Mouse (Mus musculus) gastrocnemius, postnatal 14 days (tissue): Measurements from ENCODE around the gene Mapre3. TPM values are rescaled to one million over a fixed set of nuclear protein-coding genes. Genes with fewer than 3 reads are reported as not detected.

Experiments
- DNase-seq: peaks from one replicate; pipeline ENCODE4 v3.0.0; 2021; ENCODE audit warnings: mixed read lengths
- intact Hi-C: fragments of 180-260 bp; cut with DNase I; formaldehyde crosslinking; loops from one replicate; pipeline ENCODE4 v1.15.1; 2025; ENCODE audit warnings: low total_unique reads
- total RNA-seq, 2 experiments: library from RNA; stranded (reverse); gene quantifications; 2 replicates each; pipeline ENCODE4 v1.2.3; 2021

The Mapre3 gene
- total RNA-seq, 2 experiments from 2014 or later: 59.6 to 61.7 TPM

DNA sequence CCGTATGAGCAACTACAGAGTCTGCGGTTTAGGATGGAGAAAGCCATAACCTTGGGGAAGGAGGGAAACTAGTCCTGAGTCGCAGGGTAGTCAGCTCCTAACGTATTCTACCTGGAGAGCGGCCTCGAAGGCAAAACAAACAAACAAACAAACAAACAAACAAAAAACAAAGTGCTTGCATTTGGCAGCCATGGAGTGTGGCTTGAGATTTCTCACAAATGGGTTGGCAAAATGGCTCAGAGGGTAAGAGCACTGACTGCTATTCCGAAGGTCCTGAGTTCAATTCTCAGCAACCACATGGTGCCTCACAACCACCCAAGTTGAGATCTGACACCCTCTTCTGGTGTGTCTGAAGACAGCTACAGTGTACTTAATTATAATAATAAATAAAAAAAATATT is 95.4 kb downstream of the Mapre3 start:
- intact Hi-C loops: loop anchor here (5.0 kb wide), 1 partner anchor 103 kb away; no protein-coding TSS in a partner anchor

DNA sequence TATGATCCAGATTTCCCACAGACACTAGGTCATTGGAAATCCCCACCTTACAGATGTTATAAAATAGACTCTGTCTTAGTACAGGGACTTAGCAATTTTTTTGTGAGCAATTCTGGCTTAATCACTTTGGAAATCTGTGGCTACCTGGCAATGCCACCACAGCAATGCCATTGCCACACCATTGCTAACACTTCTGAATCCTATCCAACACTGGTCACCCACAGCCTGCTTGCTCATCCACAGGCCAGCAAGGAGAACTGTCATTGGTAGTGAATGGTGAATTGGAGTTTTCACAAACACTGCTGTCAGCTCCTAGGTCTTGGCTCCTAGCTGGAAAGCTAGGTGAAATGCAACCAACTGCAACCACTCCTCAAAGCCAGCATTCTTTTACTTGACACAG is 96.0 kb downstream of the Mapre3 start:
- no peak for DNase-seq
- intact Hi-C loops: loop anchor here (5.0 kb wide), 1 partner anchor 103 kb away; no protein-coding TSS in a partner anchor

More for the DNA sequence above, 95.4 kb downstream of the Mapre3 start:
- no peak for DNase-seq

DNA sequence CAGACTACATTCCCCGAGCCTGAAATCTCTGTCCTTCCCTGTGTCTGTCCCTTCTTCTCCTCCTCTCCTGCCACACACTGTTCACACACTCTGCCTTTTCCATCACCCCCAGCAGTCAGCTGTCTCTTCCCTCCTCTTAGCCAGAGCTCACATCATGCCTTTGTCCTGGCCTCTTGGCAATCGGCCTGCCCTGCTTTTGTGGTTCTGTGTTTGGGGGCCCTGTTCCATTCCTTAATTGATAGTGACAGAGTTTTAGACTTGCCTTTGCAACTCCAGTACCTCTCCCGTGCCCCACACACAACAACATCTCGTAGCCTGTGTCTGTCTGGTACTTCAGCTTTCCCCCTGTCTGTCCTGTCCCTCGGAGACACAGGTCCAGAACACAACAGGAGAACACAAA is 97.7 kb downstream of the Mapre3 start:
- intact Hi-C loops: loop anchor here (5.0 kb wide), 1 partner anchor 105 kb away; no protein-coding TSS in a partner anchor
- no peak for DNase-seq

GRCm38 (mm10) chr5:30913060-30913841 is 98.8 kb downstream of the Mapre3 start, which contains the start of gene Emilin1:
TSS of gene Emilin1 (plus strand) at chr5:30913402.
- intact Hi-C loops: loop anchor here (5.0 kb wide), 1 partner anchor 106 kb away; no protein-coding TSS in a partner anchor
- peak; percentile 87 for DNase-seq

GRCm38 (mm10) chr5:30914101-30914635 is 99.7 kb downstream of the Mapre3 start:
- intact Hi-C loops: loop anchor here (5.0 kb wide), 1 partner anchor 107 kb away; no protein-coding TSS in a partner anchor
- no peak for DNase-seq

GRCm38 (mm10) chr5:30914849-30915248 is 100.4 kb downstream of the Mapre3 start:
- intact Hi-C loops: loop anchor here (5.0 kb wide), 2 partner anchors 38 to 108 kb away; no protein-coding TSS in a partner anchor
- DNase-seq: no peak

DNA sequence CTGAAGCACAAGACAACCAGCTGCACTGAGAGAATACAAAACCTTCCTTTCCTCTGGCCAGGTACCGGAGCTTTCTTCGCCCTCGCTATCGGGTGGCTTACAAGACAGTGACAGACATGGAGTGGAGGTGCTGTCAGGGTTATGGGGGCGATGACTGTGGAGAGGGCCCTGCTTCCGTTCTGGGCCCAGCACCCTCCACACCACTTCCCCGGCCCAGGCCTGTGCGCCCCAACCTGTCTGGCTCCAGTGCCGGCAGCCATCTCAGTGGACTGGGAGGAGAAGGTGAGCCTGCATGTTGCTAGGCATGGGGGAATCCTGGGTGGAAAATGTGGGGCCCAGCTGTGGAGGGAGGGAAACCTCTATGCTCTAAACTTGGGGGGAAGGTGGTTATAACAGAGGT is 101.0 kb downstream of the Mapre3 start:
- no peak for DNase-seq
- intact Hi-C loops: loop anchor here (5.0 kb wide), 1 partner anchor 38 kb away; no protein-coding TSS in a partner anchor

Other genes starting within 250 kb of the Mapre3 start
- 1 to 10 TPM in 1 of 2 experiments, under 1 TPM in 1; 0.42 to 1.2 TPM for gene Kcnk3, start 226.5 kb upstream of the Mapre3 start, total RNA-seq
- gene Slc35f6, start 166.7 kb upstream of the Mapre3 start, total RNA-seq: 10 to 100 TPM; 11.8 to 13.8 TPM
- gene Cenpa, start 147.9 kb upstream of the Mapre3 start, total RNA-seq: 10 to 100 TPM in 1 of 2 experiments, 1 to 10 TPM in 1; 7.0 to 10.2 TPM
- 1 to 10 TPM; 1.6 to 2.0 TPM for gene Dpysl5, start 103.1 kb upstream of the Mapre3 start, total RNA-seq
- gene Tmem214, start 53.4 kb downstream of the Mapre3 start, total RNA-seq: 10 to 100 TPM; 33.5 to 37.4 TPM
- 1 to 10 TPM; 1.8 to 2.6 TPM for gene Agbl5, start 74.1 kb downstream of the Mapre3 start, total RNA-seq
- gene Ost4, start 93.1 kb downstream of the Mapre3 start, total RNA-seq: 100 to 1,000 TPM; 119 to 134 TPM
- gene Emilin1, start 98.8 kb downstream of the Mapre3 start, total RNA-seq: 10 to 100 TPM; 25.7 to 31.3 TPM
- 10 to 100 TPM; 31.4 to 32.7 TPM for gene Khk, start 106.8 kb downstream of the Mapre3 start, total RNA-seq
- 1 to 10 TPM; 4.5 to 7.7 TPM for gene Cgref1, start 130.9 kb downstream of the Mapre3 start, total RNA-seq
- gene Preb, start 145.7 kb downstream of the Mapre3 start, total RNA-seq: 10 to 100 TPM; 77.5 to 90.5 TPM
- under 1 TPM; 0.35 to 0.66 TPM for gene Tcf23, start 154.0 kb downstream of the Mapre3 start, total RNA-seq
- gene Atraid, start 233.7 kb downstream of the Mapre3 start, total RNA-seq: 10 to 100 TPM; 56.7 to 63.5 TPM
- gene Slc5a6, start 234.3 kb downstream of the Mapre3 start, total RNA-seq: 1 to 10 TPM; 2.5 to 2.8 TPM
- gene Cad, start 240.1 kb downstream of the Mapre3 start, total RNA-seq: 10 to 100 TPM; 12.3 to 19.9 TPM